Mouse (Mus musculus): Measurements from ENCODE around the gene Vmn1r84.

Vmn1r84 gene

GRCm38 (mm10) chr7:12369173-12369572 lies at the start of gene Vmn1r84:
Gene Vmn1r84, minus strand, starts transcription at chr7:12369273.
- Histone ChIP-seq H3K27me3 (ENCODE audit: control insufficient read depth, insufficient read depth, low read length, poor library complexity, severe bottlenecking) (no peaks in the 10 kb centered on the region), H3K36me3 (ENCODE audit: control insufficient read depth, insufficient read depth, low read length, poor library complexity, severe bottlenecking) (no peaks in the 10 kb centered on the region)
- no peak for DNase-seq (ENCODE audit: low read depth, low spot score)

- Histone ChIP-seq H3K27me3 (ENCODE audit: control insufficient read depth, insufficient read depth, low read length, poor library complexity, severe bottlenecking) (no peaks in the 10 kb centered on the region), H3K36me3 (ENCODE audit: control insufficient read depth, insufficient read depth, low read length, poor library complexity, severe bottlenecking) (no peaks in the 10 kb centered on the region)
- no peak for DNase-seq (ENCODE audit: low read depth, low spot score)
Measured at GRCm38 (mm10) chr7:12329381-12329780, 39.7 kb downstream of the Vmn1r84 start, which contains the start of gene Vmn1r83. Gene Vmn1r83, minus strand, starts transcription at chr7:12329481.

All from splenic B cell, adult 2 months (primary cell).